Mouse (Mus musculus): ENCODE results near the gene Trub1. TPM values are rescaled to one million over a fixed set of nuclear protein-coding genes. Genes with fewer than 3 reads are reported as not detected.

Trub1 gene
- polyA plus RNA-seq, 1 experiment from 2014 or later: 17.8 TPM

GRCm38 (mm10) chr19:57510836-57511235 lies 58.1 kb downstream of the Trub1 start:
- Histone ChIP-seq H3K27ac (ENCODE audit: low read depth, low read length) (no peak overlapping the region), H3K27me3 (ENCODE audit: control insufficient read depth, insufficient read depth, low read length) (no peaks in the 10 kb centered on the region), H3K4me1 (replicated peaks; ENCODE audit: control insufficient read depth, insufficient read depth, low read length) (no peaks in the 10 kb centered on the region), H3K36me3 (ENCODE audit: control insufficient read depth, insufficient read depth, low read length) (no peaks in the 10 kb centered on the region), H3K9ac (ENCODE audit: low read depth, low read length) (no peak overlapping the region), H3K9me3 (ENCODE audit: control insufficient read depth, low read length) (no peaks in the 10 kb centered on the region), H3K4me3 (ENCODE audit: low read depth, low read length) (no peak overlapping the region), H3K4me2 (replicated peaks; ENCODE audit: low read depth, low read length) (no peak overlapping the region)
- DNase-seq (ENCODE audit: low spot score) (no peak), ATAC-seq (ENCODE audit: low FRiP score) (no peak)
- WGBS: 92% methylated on average over 11 of the region's 11 CpGs

- ATAC-seq (ENCODE audit: low FRiP score): no peak
- Histone ChIP-seq H3K4me1 (replicated peaks; ENCODE audit: control insufficient read depth, insufficient read depth, low read length) (no peaks in the 10 kb centered on the region), H3K27ac (ENCODE audit: low read depth, low read length) (no peak overlapping the region), H3K4me2 (replicated peaks; ENCODE audit: low read depth, low read length) (no peak overlapping the region), H3K9me3 (ENCODE audit: control insufficient read depth, low read length) (no peaks in the 10 kb centered on the region), H3K4me3 (ENCODE audit: low read depth, low read length) (no peak overlapping the region), H3K27me3 (ENCODE audit: control insufficient read depth, insufficient read depth, low read length) (no peaks in the 10 kb centered on the region), H3K36me3 (ENCODE audit: control insufficient read depth, insufficient read depth, low read length) (no peaks in the 10 kb centered on the region), H3K9ac (ENCODE audit: low read depth, low read length) (no peak overlapping the region)
- no peak for DNase-seq (ENCODE audit: low spot score)
- WGBS: 88% methylated on average over 9 of the region's 9 CpGs
Observed at GRCm38 (mm10) chr19:57513123-57513522, 60.4 kb downstream of the Trub1 start.

DNA sequence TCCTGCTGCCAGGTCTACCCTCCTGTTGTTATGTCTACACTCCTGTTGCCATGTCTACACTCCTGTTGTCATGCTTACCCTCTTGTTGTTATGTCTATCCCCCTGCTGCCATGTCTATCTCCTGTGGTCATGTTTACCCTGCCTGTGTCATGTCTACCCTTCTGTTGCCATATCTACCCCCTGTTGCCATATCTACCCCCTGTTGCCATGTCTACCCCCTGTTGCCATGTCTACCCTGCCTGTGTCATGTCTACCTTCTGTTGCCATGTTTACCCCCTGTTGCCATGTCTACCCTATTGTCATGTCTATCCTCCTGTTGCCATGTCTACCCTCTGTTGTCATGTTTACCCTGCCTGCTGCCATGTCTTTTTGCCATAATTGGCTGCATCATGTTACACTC lies 69.0 kb downstream of the Trub1 start:
- no peaks in the 10 kb centered on the region for H3K36me3 ChIP-seq (ENCODE audit: control insufficient read depth, insufficient read depth, low read length)
- no peak overlapping the region for H3K9ac ChIP-seq (ENCODE audit: low read depth, low read length)
- ATAC-seq (ENCODE audit: low FRiP score) (no peak), DNase-seq (ENCODE audit: low spot score) (no peak)
- no peaks in the 10 kb centered on the region for H3K4me1 ChIP-seq (replicated peaks; ENCODE audit: control insufficient read depth, insufficient read depth, low read length)
- no peaks in the 10 kb centered on the region for H3K27me3 ChIP-seq (ENCODE audit: control insufficient read depth, insufficient read depth, low read length)
- H3K4me3 ChIP-seq (ENCODE audit: low read depth, low read length): no peak overlapping the region
- no peak overlapping the region for H3K27ac ChIP-seq (ENCODE audit: low read depth, low read length)
- H3K4me2 ChIP-seq (replicated peaks; ENCODE audit: low read depth, low read length): no peak overlapping the region
- H3K9me3 ChIP-seq (ENCODE audit: control insufficient read depth, low read length): no peaks in the 10 kb centered on the region

DNA sequence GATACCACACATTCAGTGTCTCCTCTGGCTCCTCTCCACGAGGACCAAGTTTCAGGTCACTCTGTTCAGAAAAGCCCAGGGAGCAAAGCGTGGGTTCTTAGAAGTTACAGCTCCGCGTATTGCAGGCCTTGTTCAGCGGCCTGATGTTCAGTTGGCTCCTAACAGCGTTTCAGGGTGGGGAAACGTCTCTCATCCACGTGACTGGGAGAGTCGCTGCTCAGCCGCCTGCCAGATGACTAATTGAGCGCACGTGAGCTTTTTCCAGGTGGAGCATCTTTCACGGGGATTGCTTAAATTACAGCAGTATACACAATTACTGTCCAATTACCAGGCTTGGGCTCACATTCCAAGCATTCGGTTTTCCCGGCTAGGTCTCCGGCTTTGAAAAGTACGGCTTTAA lies 70.7 kb downstream of the Trub1 start:
- no peaks in the 10 kb centered on the region for H3K27me3 ChIP-seq (ENCODE audit: control insufficient read depth, insufficient read depth, low read length)

DNA sequence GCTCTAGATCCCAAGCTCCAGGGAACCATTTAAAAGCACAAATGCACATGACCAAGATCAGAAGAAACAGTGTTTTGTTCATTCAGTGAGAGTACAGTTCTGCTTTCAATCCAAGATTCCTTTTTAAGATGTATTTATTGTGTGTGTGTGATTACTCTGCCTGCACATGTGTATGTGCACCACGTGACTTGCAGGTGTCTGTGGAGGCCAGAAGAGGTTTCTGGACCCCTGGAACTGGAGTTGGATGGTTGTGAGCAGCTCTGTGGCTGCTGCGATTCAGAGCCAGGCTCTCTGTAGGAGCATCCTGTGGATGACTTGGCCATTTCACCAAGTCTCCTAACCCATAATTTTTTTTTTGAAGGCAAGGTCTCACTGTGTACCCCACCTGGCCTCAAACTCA lies 73.0 kb downstream of the Trub1 start:
- Histone ChIP-seq H3K9ac (ENCODE audit: low read depth, low read length) (no peak overlapping the region), H3K4me1 (replicated peaks; ENCODE audit: control insufficient read depth, insufficient read depth, low read length) (no peaks in the 10 kb centered on the region), H3K27ac (ENCODE audit: low read depth, low read length) (no peak overlapping the region), H3K36me3 (ENCODE audit: control insufficient read depth, insufficient read depth, low read length) (no peaks in the 10 kb centered on the region), H3K9me3 (ENCODE audit: control insufficient read depth, low read length) (no peaks in the 10 kb centered on the region), H3K4me2 (replicated peaks; ENCODE audit: low read depth, low read length) (no peak overlapping the region), H3K4me3 (ENCODE audit: low read depth, low read length) (no peak overlapping the region), H3K27me3 (ENCODE audit: control insufficient read depth, insufficient read depth, low read length) (no peaks in the 10 kb centered on the region)
- DNase-seq (ENCODE audit: low spot score) (no peak), ATAC-seq (ENCODE audit: low FRiP score) (no peak)
- 83% methylated on average over 2 of the region's 2 CpGs for WGBS

More for the DNA sequence above, 70.7 kb downstream of the Trub1 start:
- DNase-seq (ENCODE audit: low spot score): no peak
- Histone ChIP-seq H3K27ac (ENCODE audit: low read depth, low read length) (no peak overlapping the region), H3K9me3 (ENCODE audit: control insufficient read depth, low read length) (no peaks in the 10 kb centered on the region), H3K36me3 (ENCODE audit: control insufficient read depth, insufficient read depth, low read length) (no peaks in the 10 kb centered on the region), H3K4me3 (ENCODE audit: low read depth, low read length) (no peak overlapping the region), H3K4me2 (replicated peaks; ENCODE audit: low read depth, low read length) (no peak overlapping the region), H3K9ac (ENCODE audit: low read depth, low read length) (no peak overlapping the region), H3K4me1 (replicated peaks; ENCODE audit: control insufficient read depth, insufficient read depth, low read length) (no peaks in the 10 kb centered on the region)
- ATAC-seq (ENCODE audit: low FRiP score): no peak
- 82% methylated on average over 17 of the region's 17 CpGs for WGBS

DNA sequence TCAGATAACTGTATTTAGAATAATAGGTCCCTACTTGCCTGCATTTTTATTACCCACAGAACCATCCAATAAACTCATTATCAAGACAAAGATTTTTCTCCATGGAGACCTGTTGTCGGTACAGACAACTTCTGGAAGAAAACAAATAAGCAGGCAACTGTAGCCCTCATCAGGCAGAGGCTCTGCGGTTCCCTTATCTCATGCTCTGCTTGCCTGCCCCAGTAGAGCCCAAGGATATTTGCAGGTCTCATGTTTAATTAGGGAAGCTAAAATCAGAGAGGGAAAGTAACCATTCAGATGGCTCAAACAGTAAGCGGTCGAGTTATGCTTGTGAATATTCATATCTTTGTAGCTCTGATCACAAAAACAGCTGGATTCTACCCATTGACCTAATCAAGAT lies 77.5 kb downstream of the Trub1 start:
- Histone ChIP-seq H3K27me3 (ENCODE audit: control insufficient read depth, insufficient read depth, low read length) (no peaks in the 10 kb centered on the region), H3K4me1 (replicated peaks; ENCODE audit: control insufficient read depth, insufficient read depth, low read length) (no peaks in the 10 kb centered on the region), H3K27ac (ENCODE audit: low read depth, low read length) (no peak overlapping the region), H3K9me3 (ENCODE audit: control insufficient read depth, low read length) (no peaks in the 10 kb centered on the region), H3K4me3 (ENCODE audit: low read depth, low read length) (no peak overlapping the region), H3K9ac (ENCODE audit: low read depth, low read length) (no peak overlapping the region), H3K4me2 (replicated peaks; ENCODE audit: low read depth, low read length) (no peak overlapping the region), H3K36me3 (ENCODE audit: control insufficient read depth, insufficient read depth, low read length) (no peaks in the 10 kb centered on the region)
- no peak for ATAC-seq (ENCODE audit: low FRiP score)
- no peak for DNase-seq (ENCODE audit: low spot score)
- 93% methylated on average over 4 of the region's 4 CpGs for WGBS

- Histone ChIP-seq H3K4me1 (replicated peaks; ENCODE audit: control insufficient read depth, insufficient read depth, low read length) (no peaks in the 10 kb centered on the region), H3K4me2 (replicated peaks; ENCODE audit: low read depth, low read length) (no peak overlapping the region), H3K4me3 (ENCODE audit: low read depth, low read length) (no peak overlapping the region), H3K27me3 (ENCODE audit: control insufficient read depth, insufficient read depth, low read length) (no peaks in the 10 kb centered on the region), H3K9me3 (ENCODE audit: control insufficient read depth, low read length) (no peaks in the 10 kb centered on the region), H3K27ac (ENCODE audit: low read depth, low read length) (no peak overlapping the region), H3K9ac (ENCODE audit: low read depth, low read length) (no peak overlapping the region), H3K36me3 (ENCODE audit: control insufficient read depth, insufficient read depth, low read length) (no peaks in the 10 kb centered on the region)
- DNase-seq (ENCODE audit: low spot score) (no peak), ATAC-seq (ENCODE audit: low FRiP score) (no peak)
- 75% methylated on average over 7 of the region's 7 CpGs for WGBS
Observed at GRCm38 (mm10) chr19:57534262-57534661, 81.5 kb downstream of the Trub1 start.

DNA sequence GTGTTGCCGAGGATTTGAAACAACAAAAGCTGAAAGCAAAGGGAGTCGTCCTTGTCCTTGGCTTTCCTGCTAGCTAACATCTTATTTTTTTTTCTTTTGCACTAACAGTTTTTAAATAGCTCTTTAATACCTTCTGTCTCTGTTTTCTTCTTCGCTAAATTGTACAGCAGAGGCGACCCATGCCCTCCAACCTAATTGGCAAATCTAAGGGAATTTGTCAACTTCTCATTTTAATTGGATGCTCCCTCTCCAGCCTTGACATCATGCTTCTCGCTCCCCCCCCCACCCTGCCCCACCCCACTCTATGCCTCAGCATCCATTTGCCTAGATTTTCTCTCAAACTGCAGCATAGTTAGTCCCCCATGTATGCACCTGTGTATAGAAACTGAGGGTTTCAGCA lies 83.8 kb downstream of the Trub1 start:
- DNase-seq (ENCODE audit: low spot score): no peak

GRCm38 (mm10) chr19:57537510-57538182 lies 84.9 kb downstream of the Trub1 start:
- Histone ChIP-seq H3K27me3 (ENCODE audit: control insufficient read depth, insufficient read depth, low read length) (no peaks in the 10 kb centered on the region), H3K9me3 (ENCODE audit: control insufficient read depth, low read length) (no peaks in the 10 kb centered on the region), H3K36me3 (ENCODE audit: control insufficient read depth, insufficient read depth, low read length) (no peaks in the 10 kb centered on the region), H3K4me2 (replicated peaks; ENCODE audit: low read depth, low read length) (no peak overlapping the region), H3K27ac (ENCODE audit: low read depth, low read length) (no peak overlapping the region), H3K9ac (ENCODE audit: low read depth, low read length) (no peak overlapping the region), H3K4me3 (ENCODE audit: low read depth, low read length) (no peak overlapping the region), H3K4me1 (replicated peaks; ENCODE audit: control insufficient read depth, insufficient read depth, low read length) (no peaks in the 10 kb centered on the region)
- no peak for DNase-seq (ENCODE audit: low spot score)
- ATAC-seq (ENCODE audit: low FRiP score): no peak
- WGBS: 64% methylated on average over 7 of the region's 7 CpGs

More for the DNA sequence above, 83.8 kb downstream of the Trub1 start:
- Histone ChIP-seq H3K4me2 (replicated peaks; ENCODE audit: low read depth, low read length) (no peak overlapping the region), H3K4me1 (replicated peaks; ENCODE audit: control insufficient read depth, insufficient read depth, low read length) (no peaks in the 10 kb centered on the region), H3K27ac (ENCODE audit: low read depth, low read length) (no peak overlapping the region), H3K9ac (ENCODE audit: low read depth, low read length) (no peak overlapping the region), H3K4me3 (ENCODE audit: low read depth, low read length) (no peak overlapping the region), H3K27me3 (ENCODE audit: control insufficient read depth, insufficient read depth, low read length) (no peaks in the 10 kb centered on the region), H3K36me3 (ENCODE audit: control insufficient read depth, insufficient read depth, low read length) (no peaks in the 10 kb centered on the region), H3K9me3 (ENCODE audit: control insufficient read depth, low read length) (no peaks in the 10 kb centered on the region)
- 59% methylated on average over 5 of the region's 5 CpGs for WGBS
- ATAC-seq (ENCODE audit: low FRiP score): no peak
